Mouse (Mus musculus): ENCODE results near the gene Lrrk1. TPM values are rescaled to one million over a fixed set of nuclear protein-coding genes. Genes with fewer than 3 reads are reported as not detected.
A peak's percentile ranks its signal among the peaks of the same experiment; 100 is the strongest.

Lrrk1 gene
- polyA plus RNA-seq, 1 experiment from 2014 or later: 2.9 TPM

GRCm38 (mm10) chr7:66355791-66356522 lies 32.2 kb downstream of the Lrrk1 start:
- H3K4me2 ChIP-seq (replicated peaks; ENCODE audit: low read depth, low read length): no peak overlapping the region
- H3K27me3 ChIP-seq (ENCODE audit: control insufficient read depth, insufficient read depth, low read length): no peaks in the 10 kb centered on the region
- no peak for DNase-seq (ENCODE audit: low spot score)
- no peak overlapping the region for H3K27ac ChIP-seq (ENCODE audit: low read depth, low read length)
- WGBS: 86% methylated on average over 8 of the region's 8 CpGs
- H3K4me1 ChIP-seq (replicated peaks; ENCODE audit: control insufficient read depth, insufficient read depth, low read length): no peaks in the 10 kb centered on the region
- no peak for ATAC-seq (ENCODE audit: low FRiP score)
- no peak overlapping the region for H3K4me3 ChIP-seq (ENCODE audit: low read depth, low read length)
- H3K9ac ChIP-seq (ENCODE audit: low read depth, low read length): no peak overlapping the region
- H3K9me3 ChIP-seq (ENCODE audit: control insufficient read depth, low read length): no peaks in the 10 kb centered on the region
- no peaks in the 10 kb centered on the region for H3K36me3 ChIP-seq (ENCODE audit: control insufficient read depth, insufficient read depth, low read length)

- H3K27me3 ChIP-seq (ENCODE audit: control insufficient read depth, insufficient read depth, low read length): no peaks in the 10 kb centered on the region
- WGBS: 61% methylated on average over 3 of the region's 3 CpGs
- H3K4me2 ChIP-seq (replicated peaks; ENCODE audit: low read depth, low read length): no peak overlapping the region
- DNase-seq (ENCODE audit: low spot score): no peak
- ATAC-seq (ENCODE audit: low FRiP score): no peak
- H3K9ac ChIP-seq (ENCODE audit: low read depth, low read length): no peak overlapping the region
- H3K9me3 ChIP-seq (ENCODE audit: control insufficient read depth, low read length): no peaks in the 10 kb centered on the region
- no peaks in the 10 kb centered on the region for H3K4me1 ChIP-seq (replicated peaks; ENCODE audit: control insufficient read depth, insufficient read depth, low read length)
- no peaks in the 10 kb centered on the region for H3K36me3 ChIP-seq (ENCODE audit: control insufficient read depth, insufficient read depth, low read length)
- H3K27ac ChIP-seq (ENCODE audit: low read depth, low read length): no peak overlapping the region
- no peak overlapping the region for H3K4me3 ChIP-seq (ENCODE audit: low read depth, low read length)
Observed at GRCm38 (mm10) chr7:66354911-66355310, 33.2 kb downstream of the Lrrk1 start.

GRCm38 (mm10) chr7:66351074-66351473 lies 37.1 kb downstream of the Lrrk1 start:
- Histone ChIP-seq H3K4me2 (replicated peaks; ENCODE audit: low read depth, low read length) (no peak overlapping the region), H3K27me3 (ENCODE audit: control insufficient read depth, insufficient read depth, low read length) (no peaks in the 10 kb centered on the region), H3K4me3 (ENCODE audit: low read depth, low read length) (no peak overlapping the region), H3K9ac (ENCODE audit: low read depth, low read length) (no peak overlapping the region), H3K27ac (ENCODE audit: low read depth, low read length) (no peak overlapping the region), H3K4me1 (replicated peaks; ENCODE audit: control insufficient read depth, insufficient read depth, low read length) (peaks cover 4% of the 10 kb centered on the region), H3K9me3 (ENCODE audit: control insufficient read depth, low read length) (no peaks in the 10 kb centered on the region), H3K36me3 (ENCODE audit: control insufficient read depth, insufficient read depth, low read length) (no peaks in the 10 kb centered on the region)
- WGBS: 91% methylated on average over 4 of the region's 4 CpGs
- no peak for ATAC-seq (ENCODE audit: low FRiP score)
- no peak for DNase-seq (ENCODE audit: low spot score)

GRCm38 (mm10) chr7:66349670-66350069 lies 38.5 kb downstream of the Lrrk1 start:
- ATAC-seq (ENCODE audit: low FRiP score) (no peak), DNase-seq (ENCODE audit: low spot score) (no peak)
- Histone ChIP-seq H3K4me2 (replicated peaks; ENCODE audit: low read depth, low read length) (no peak overlapping the region), H3K9ac (ENCODE audit: low read depth, low read length) (no peak overlapping the region), H3K27ac (ENCODE audit: low read depth, low read length) (no peak overlapping the region), H3K27me3 (ENCODE audit: control insufficient read depth, insufficient read depth, low read length) (no peaks in the 10 kb centered on the region), H3K4me3 (ENCODE audit: low read depth, low read length) (no peak overlapping the region), H3K4me1 (replicated peaks; ENCODE audit: control insufficient read depth, insufficient read depth, low read length) (peaks cover 4% of the 10 kb centered on the region), H3K9me3 (ENCODE audit: control insufficient read depth, low read length) (no peaks in the 10 kb centered on the region), H3K36me3 (ENCODE audit: control insufficient read depth, insufficient read depth, low read length) (no peaks in the 10 kb centered on the region)
- WGBS: 59% methylated on average over 11 of the region's 11 CpGs

- Histone ChIP-seq H3K9me3 (ENCODE audit: control insufficient read depth, low read length) (no peaks in the 10 kb centered on the region), H3K4me2 (replicated peaks; ENCODE audit: low read depth, low read length) (no peak overlapping the region), H3K4me3 (ENCODE audit: low read depth, low read length) (no peak overlapping the region), H3K27me3 (ENCODE audit: control insufficient read depth, insufficient read depth, low read length) (no peaks in the 10 kb centered on the region), H3K4me1 (replicated peaks; ENCODE audit: control insufficient read depth, insufficient read depth, low read length) (peaks cover 4% of the 10 kb centered on the region), H3K27ac (ENCODE audit: low read depth, low read length) (no peak overlapping the region), H3K9ac (ENCODE audit: low read depth, low read length) (no peak overlapping the region), H3K36me3 (ENCODE audit: control insufficient read depth, insufficient read depth, low read length) (no peaks in the 10 kb centered on the region)
- no peak for ATAC-seq (ENCODE audit: low FRiP score)
- no peak for DNase-seq (ENCODE audit: low spot score)
- 90% methylated on average over 10 of the region's 10 CpGs for WGBS
Observed at GRCm38 (mm10) chr7:66348588-66348987, 39.6 kb downstream of the Lrrk1 start.

- 53% methylated on average over 9 of the region's 9 CpGs for WGBS
- Histone ChIP-seq H3K9ac (ENCODE audit: low read depth, low read length) (no peak overlapping the region), H3K4me1 (replicated peaks; ENCODE audit: control insufficient read depth, insufficient read depth, low read length) (peaks cover 4% of the 10 kb centered on the region), H3K36me3 (ENCODE audit: control insufficient read depth, insufficient read depth, low read length) (no peaks in the 10 kb centered on the region), H3K4me3 (ENCODE audit: low read depth, low read length) (no peak overlapping the region), H3K27me3 (ENCODE audit: control insufficient read depth, insufficient read depth, low read length) (no peaks in the 10 kb centered on the region), H3K9me3 (ENCODE audit: control insufficient read depth, low read length) (no peaks in the 10 kb centered on the region), H3K4me2 (replicated peaks; ENCODE audit: low read depth, low read length) (no peak overlapping the region), H3K27ac (ENCODE audit: low read depth, low read length) (peak overlapping the region; percentile 40; the same call in 1 of the 2 replicates)
- DNase-seq (ENCODE audit: low spot score): peak; percentile 36
- ATAC-seq (ENCODE audit: low FRiP score): peak; percentile 80
Observed at GRCm38 (mm10) chr7:66346959-66347663, 41.0 kb downstream of the Lrrk1 start.

GRCm38 (mm10) chr7:66343307-66343706 lies 44.8 kb downstream of the Lrrk1 start:
- H3K36me3 ChIP-seq (ENCODE audit: control insufficient read depth, insufficient read depth, low read length): no peaks in the 10 kb centered on the region
- DNase-seq (ENCODE audit: low spot score) (no peak), ATAC-seq (ENCODE audit: low FRiP score) (no peak)
- H3K4me1 ChIP-seq (replicated peaks; ENCODE audit: control insufficient read depth, insufficient read depth, low read length): peaks cover 4% of the 10 kb centered on the region
- no peak overlapping the region for H3K27ac ChIP-seq (ENCODE audit: low read depth, low read length)
- H3K4me3 ChIP-seq (ENCODE audit: low read depth, low read length): no peak overlapping the region
- no peak overlapping the region for H3K4me2 ChIP-seq (replicated peaks; ENCODE audit: low read depth, low read length)
- 88% methylated on average over 5 of the region's 5 CpGs for WGBS
- H3K27me3 ChIP-seq (ENCODE audit: control insufficient read depth, insufficient read depth, low read length): no peaks in the 10 kb centered on the region
- H3K9ac ChIP-seq (ENCODE audit: low read depth, low read length): no peak overlapping the region
- no peaks in the 10 kb centered on the region for H3K9me3 ChIP-seq (ENCODE audit: control insufficient read depth, low read length)

- no peaks in the 10 kb centered on the region for H3K9me3 ChIP-seq (ENCODE audit: control insufficient read depth, low read length)
- H3K4me2 ChIP-seq (replicated peaks; ENCODE audit: low read depth, low read length): no peak overlapping the region
- H3K27ac ChIP-seq (ENCODE audit: low read depth, low read length): no peak overlapping the region
- H3K9ac ChIP-seq (ENCODE audit: low read depth, low read length): no peak overlapping the region
- H3K4me3 ChIP-seq (ENCODE audit: low read depth, low read length): no peak overlapping the region
- WGBS: 70% methylated on average over 6 of the region's 6 CpGs
- H3K4me1 ChIP-seq (replicated peaks; ENCODE audit: control insufficient read depth, insufficient read depth, low read length): peaks cover 4% of the 10 kb centered on the region
- H3K27me3 ChIP-seq (ENCODE audit: control insufficient read depth, insufficient read depth, low read length): no peaks in the 10 kb centered on the region
- no peaks in the 10 kb centered on the region for H3K36me3 ChIP-seq (ENCODE audit: control insufficient read depth, insufficient read depth, low read length)
- no peak for ATAC-seq (ENCODE audit: low FRiP score)
- no peak for DNase-seq (ENCODE audit: low spot score)
Observed at GRCm38 (mm10) chr7:66342831-66343230, 45.3 kb downstream of the Lrrk1 start.

GRCm38 (mm10) chr7:66342323-66342722 lies 45.8 kb downstream of the Lrrk1 start:
- Histone ChIP-seq H3K27me3 (ENCODE audit: control insufficient read depth, insufficient read depth, low read length) (no peaks in the 10 kb centered on the region), H3K9me3 (ENCODE audit: control insufficient read depth, low read length) (no peaks in the 10 kb centered on the region), H3K4me3 (ENCODE audit: low read depth, low read length) (no peak overlapping the region), H3K4me1 (replicated peaks; ENCODE audit: control insufficient read depth, insufficient read depth, low read length) (peaks cover 2% of the 10 kb centered on the region), H3K4me2 (replicated peaks; ENCODE audit: low read depth, low read length) (no peak overlapping the region), H3K36me3 (ENCODE audit: control insufficient read depth, insufficient read depth, low read length) (no peaks in the 10 kb centered on the region), H3K9ac (ENCODE audit: low read depth, low read length) (no peak overlapping the region), H3K27ac (ENCODE audit: low read depth, low read length) (no peak overlapping the region)
- ATAC-seq (ENCODE audit: low FRiP score) (no peak), DNase-seq (ENCODE audit: low spot score) (peak; percentile 62)
- 35% methylated on average over 4 of the region's 4 CpGs for WGBS
